Mouse (Mus musculus) ES-Bruce4 (cell line): ENCODE data around the gene I0C0044D17Rik. TPM values are rescaled to one million over a fixed set of nuclear protein-coding genes. Genes with fewer than 3 reads are reported as not detected.
A peak's percentile ranks its signal among the peaks of the same experiment; 100 is the strongest.
"Not testable (repeated sequence)": the region's sequence is repeated elsewhere in the genome, so short reads cannot be mapped to it uniquely, and the experiment has no call there.

ENCODE experiments used
- H3K27ac ChIP-seq: 2 replicates; pipeline ENCODE4 v1.5.1; 2012; ENCODE audit warnings: low read length, inconsistent platforms; ENCODE audit not compliant: insufficient read depth
- H3K27me3 ChIP-seq: 2 replicates; pipeline ENCODE4 v1.6.1; 2012; ENCODE audit warnings: mild to moderate bottlenecking, low read length, inconsistent platforms; ENCODE audit not compliant: control insufficient read depth, poor library complexity, insufficient read depth, severe bottlenecking
- H3K36me3 ChIP-seq: 2 replicates; pipeline ENCODE4 v1.6.1; 2012; ENCODE audit warnings: inconsistent platforms, mild to moderate bottlenecking, low read length, moderate library complexity; ENCODE audit not compliant: control insufficient read depth, poor library complexity, insufficient read depth, severe bottlenecking
- H3K4me1 ChIP-seq: one replicate; pipeline ENCODE4 v1.8.1; 2011; ENCODE audit warnings: low read length; ENCODE audit not compliant: control insufficient read depth, insufficient read depth
- H3K4me3 ChIP-seq: 2 replicates; pipeline ENCODE4 v1.5.1; 2011; ENCODE audit warnings: low read depth, mild to moderate bottlenecking, low read length
- H3K9ac ChIP-seq: 2 replicates; pipeline ENCODE4 v1.6.1; 2012; ENCODE audit warnings: low read depth, mild to moderate bottlenecking, inconsistent platforms; ENCODE audit not compliant: poor library complexity, severe bottlenecking
- H3K9me3 ChIP-seq: replicated peaks from 2 replicates; pipeline ENCODE4 v1.6.1; 2012; ENCODE audit warnings: mild to moderate bottlenecking, low read length, inconsistent platforms; ENCODE audit not compliant: control insufficient read depth, poor library complexity, insufficient read depth, severe bottlenecking
- CTCF ChIP-seq: IDR thresholded peaks from one replicate; pipeline ENCODE4 v1.8.1; 2011; ENCODE audit warnings: low read depth, low read length
- EP300 ChIP-seq: IDR thresholded peaks from 2 replicates; pipeline ENCODE4 v1.6.1; 2011; ENCODE audit warnings: low read depth, low read length; ENCODE audit not compliant: insufficient read depth
- POLR2A ChIP-seq: IDR thresholded peaks from one replicate; pipeline ENCODE4 v1.8.1; 2011; ENCODE audit warnings: low read length; ENCODE audit not compliant: insufficient read depth
- polyA plus RNA-seq: library from polyadenylated mRNA; stranded (reverse); fragments of >200 nt; gene quantifications from 2 replicates; pipeline ENCODE4 v1.2.4, GENCODE M21; 2011; ENCODE audit warnings: low read depth; ENCODE audit not compliant: missing spikeins, insufficient read depth, insufficient read length

The I0C0044D17Rik gene
- not detected in 2 replicates for polyA plus RNA-seq

- not testable (repeated sequence) for H3K4me1 ChIP-seq, H3K9ac ChIP-seq, H3K27me3 ChIP-seq, H3K9me3 ChIP-seq, H3K27ac ChIP-seq, H3K36me3 ChIP-seq, H3K4me3 ChIP-seq
Measured at GRCm38 (mm10) chr4:98823740-98824139, at the start of gene I0C0044D17Rik. Gene I0C0044D17Rik, minus strand, starts transcription at chr4:98823840.

- H3K27ac ChIP-seq, result peak overlapping the region; percentile 45; the same call in 1 of the 2 replicates
- no peaks in the 10 kb centered on the region for H3K36me3 ChIP-seq
- peaks cover 2% of the 10 kb centered on the region for H3K4me1 ChIP-seq
- H3K27me3 ChIP-seq, result no peaks in the 10 kb centered on the region
- peaks cover 13% of the 10 kb centered on the region; the same call in 1 of the 2 replicates for H3K9me3 ChIP-seq
- H3K9ac ChIP-seq, result no peak overlapping the region
- TF ChIP-seq CTCF (no peak), POLR2A (no peak), EP300 (no peak)
- H3K4me3 ChIP-seq, result no peak overlapping the region
Measured at GRCm38 (mm10) chr4:98865386-98866237, 42.0 kb upstream of the I0C0044D17Rik start.

GRCm38 (mm10) chr4:98864546-98864945 is 40.9 kb upstream of the I0C0044D17Rik start:
- peaks cover 2% of the 10 kb centered on the region for H3K4me1 ChIP-seq
- no peak for TF ChIP-seq EP300
- TF ChIP-seq POLR2A, result no peak
- TF ChIP-seq CTCF, result no peak
- no peak overlapping the region for H3K4me3 ChIP-seq
- peak overlapping the region; percentile 90 for H3K27ac ChIP-seq
- no peaks in the 10 kb centered on the region for H3K36me3 ChIP-seq
- no peak overlapping the region for H3K9ac ChIP-seq
- peaks cover 13% of the 10 kb centered on the region; the same call in 1 of the 2 replicates for H3K9me3 ChIP-seq
- H3K27me3 ChIP-seq, result no peaks in the 10 kb centered on the region

- peaks cover 2% of the 10 kb centered on the region for H3K4me1 ChIP-seq
- no peaks in the 10 kb centered on the region for H3K36me3 ChIP-seq
- H3K9ac ChIP-seq, result no peak overlapping the region
- H3K27me3 ChIP-seq, result no peaks in the 10 kb centered on the region
- H3K27ac ChIP-seq, result peak overlapping the region; percentile 96
- H3K4me3 ChIP-seq, result no peak overlapping the region
- H3K9me3 ChIP-seq, result peaks cover 13% of the 10 kb centered on the region; the same call in 1 of the 2 replicates
- TF ChIP-seq POLR2A (no peak), CTCF (no peak), EP300 (0 out of 2 replicates have a peak, but pooled peaks have one; percentile 30)
Measured at GRCm38 (mm10) chr4:98864094-98864493, 40.5 kb upstream of the I0C0044D17Rik start.

GRCm38 (mm10) chr4:98863451-98863850 is 39.8 kb upstream of the I0C0044D17Rik start:
- Histone ChIP-seq H3K27ac (peak overlapping the region; percentile 96), H3K4me1 (peaks cover 2% of the 10 kb centered on the region), H3K27me3 (no peaks in the 10 kb centered on the region), H3K9ac (no peak overlapping the region), H3K9me3 (peaks cover 13% of the 10 kb centered on the region; the same call in 1 of the 2 replicates), H3K36me3 (no peaks in the 10 kb centered on the region), H3K4me3 (no peak overlapping the region)
- TF ChIP-seq EP300 (no peak), CTCF (no peak), POLR2A (no peak)

GRCm38 (mm10) chr4:98858151-98858855 is 34.7 kb upstream of the I0C0044D17Rik start:
- no peaks in the 10 kb centered on the region; the same call in 1 of the 2 replicates for H3K9me3 ChIP-seq
- no peak overlapping the region for H3K9ac ChIP-seq
- H3K4me1 ChIP-seq, result peaks cover 3% of the 10 kb centered on the region
- no peak overlapping the region for H3K4me3 ChIP-seq
- no peaks in the 10 kb centered on the region for H3K27me3 ChIP-seq
- TF ChIP-seq POLR2A (no peak), CTCF (no peak), EP300 (no peak)
- no peak overlapping the region for H3K27ac ChIP-seq
- H3K36me3 ChIP-seq, result no peaks in the 10 kb centered on the region
